Mouse (Mus musculus) right cerebral cortex, postnatal 25 days (tissue): ENCODE results near the gene Mark2.
A peak's percentile ranks its signal among the peaks of the same experiment; 100 is the strongest.

Experiments used
- DNase-seq: peaks from one replicate; pipeline ENCODE4 v3.0.0; 2022

Gene Mark2

DNA sequence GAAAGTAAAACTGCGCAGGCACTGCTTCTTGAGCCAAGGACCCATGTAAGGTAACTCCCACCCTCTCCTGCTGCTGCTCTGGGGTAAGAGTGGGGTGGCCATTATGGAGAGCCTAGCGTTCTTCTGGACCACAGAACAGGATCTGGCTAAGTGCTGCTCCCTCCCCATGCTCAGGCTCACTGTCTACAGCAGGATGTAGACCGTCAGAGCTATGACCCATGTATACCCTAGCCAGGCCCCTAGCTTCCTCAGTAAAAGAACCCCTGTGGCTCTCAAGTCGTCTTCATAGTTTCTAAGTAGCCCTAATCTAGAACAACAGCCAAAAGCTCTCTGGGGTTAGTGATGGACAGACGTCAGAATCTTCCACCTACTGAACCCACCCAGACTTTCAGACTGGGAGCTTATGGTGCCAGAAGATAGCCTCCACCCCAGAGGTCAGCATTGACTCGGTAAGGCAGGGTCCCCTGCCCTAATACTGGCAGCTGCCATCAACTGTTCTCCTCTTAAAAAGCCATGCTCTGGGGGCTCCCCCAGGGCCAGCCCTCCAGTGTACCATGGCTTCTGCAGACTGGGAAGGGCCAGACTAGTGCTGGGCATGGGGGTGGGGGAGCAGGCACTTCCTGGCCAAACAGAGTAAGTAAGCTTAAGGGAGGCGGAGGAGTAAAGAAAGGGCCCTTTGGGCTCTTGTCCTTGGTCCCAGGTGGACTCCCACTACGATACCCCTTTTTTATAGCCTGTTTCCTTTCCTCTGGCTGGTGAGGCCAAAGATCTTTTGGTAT, 47.4 kb downstream of the Mark2 start:
- no peak for DNase-seq

DNA sequence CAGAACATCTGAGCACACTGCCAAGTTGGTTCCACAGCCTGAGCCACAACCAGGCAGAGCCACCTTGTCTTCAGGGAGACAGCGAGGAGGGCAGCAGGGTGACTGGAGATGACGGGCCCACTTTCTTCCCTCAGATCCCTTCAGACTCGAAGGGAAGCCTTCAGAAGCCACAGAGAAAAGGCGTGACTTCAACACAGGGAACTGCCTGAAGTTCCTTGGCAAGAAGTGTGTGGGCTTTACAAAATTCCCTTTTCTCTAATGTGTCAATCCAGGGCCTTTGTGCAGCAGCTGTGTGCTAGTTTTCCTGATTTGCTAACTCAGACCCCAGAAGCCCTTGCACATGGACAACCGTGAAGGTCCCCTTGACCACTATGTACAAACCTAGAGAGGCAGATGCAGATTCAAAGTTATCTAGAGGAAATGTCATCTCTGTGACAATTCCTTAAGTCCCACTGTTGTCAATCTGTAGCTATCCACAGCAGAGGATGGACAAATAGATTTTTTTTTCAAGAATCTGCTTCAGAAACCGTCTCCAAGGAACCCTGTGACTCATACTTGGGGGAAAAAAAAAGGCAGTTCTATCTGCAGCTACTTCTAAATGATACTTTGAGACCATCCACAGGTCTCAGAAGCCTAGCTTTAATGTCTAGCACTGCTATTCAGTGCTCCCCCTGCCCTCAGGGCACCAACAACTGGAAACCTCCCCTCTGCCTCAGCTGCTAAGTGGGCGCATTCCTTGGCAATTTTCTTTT, 49.5 kb downstream of the Mark2 start:
- DNase-seq, result no peak

DNA sequence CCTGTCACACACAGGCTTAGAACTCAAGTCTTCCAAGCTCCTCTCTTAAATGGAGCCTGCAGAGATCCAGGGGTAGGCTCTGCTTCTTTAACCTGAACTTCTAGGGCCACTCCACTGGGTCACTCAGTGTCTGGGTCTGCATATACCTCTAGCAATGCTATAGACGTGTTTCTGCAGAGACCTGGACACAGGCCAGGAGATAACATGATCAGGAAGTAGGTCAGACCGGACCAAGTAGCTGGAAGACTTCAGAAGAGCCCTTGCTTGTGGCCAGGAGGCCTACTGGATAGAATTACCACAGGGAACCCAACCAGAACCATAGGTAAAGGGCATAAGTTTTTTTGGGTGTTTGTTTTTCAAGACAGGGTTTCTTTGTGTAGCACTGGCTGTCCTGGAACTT, 51.9 kb downstream of the Mark2 start:
- no peak for DNase-seq

DNA sequence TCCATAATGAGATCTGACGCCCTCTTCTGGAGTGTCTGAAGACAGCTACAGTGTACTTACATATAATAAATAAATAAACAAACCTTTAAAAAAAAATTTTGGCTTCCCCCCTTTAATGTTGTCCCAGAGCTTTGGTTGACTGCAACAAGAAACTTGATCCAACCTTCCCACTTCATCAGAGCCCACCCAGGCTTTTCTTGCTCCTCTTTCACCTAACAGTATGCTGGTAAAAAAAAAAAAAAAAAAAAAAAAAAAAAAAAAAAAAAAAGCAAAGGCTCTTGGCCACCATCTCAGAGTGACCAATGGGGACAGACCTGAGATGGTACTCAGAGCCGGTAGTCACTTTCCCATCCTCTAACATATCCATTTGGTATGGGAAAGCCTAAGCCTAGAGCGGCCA, 53.4 kb downstream of the Mark2 start:
- no peak for DNase-seq

DNA sequence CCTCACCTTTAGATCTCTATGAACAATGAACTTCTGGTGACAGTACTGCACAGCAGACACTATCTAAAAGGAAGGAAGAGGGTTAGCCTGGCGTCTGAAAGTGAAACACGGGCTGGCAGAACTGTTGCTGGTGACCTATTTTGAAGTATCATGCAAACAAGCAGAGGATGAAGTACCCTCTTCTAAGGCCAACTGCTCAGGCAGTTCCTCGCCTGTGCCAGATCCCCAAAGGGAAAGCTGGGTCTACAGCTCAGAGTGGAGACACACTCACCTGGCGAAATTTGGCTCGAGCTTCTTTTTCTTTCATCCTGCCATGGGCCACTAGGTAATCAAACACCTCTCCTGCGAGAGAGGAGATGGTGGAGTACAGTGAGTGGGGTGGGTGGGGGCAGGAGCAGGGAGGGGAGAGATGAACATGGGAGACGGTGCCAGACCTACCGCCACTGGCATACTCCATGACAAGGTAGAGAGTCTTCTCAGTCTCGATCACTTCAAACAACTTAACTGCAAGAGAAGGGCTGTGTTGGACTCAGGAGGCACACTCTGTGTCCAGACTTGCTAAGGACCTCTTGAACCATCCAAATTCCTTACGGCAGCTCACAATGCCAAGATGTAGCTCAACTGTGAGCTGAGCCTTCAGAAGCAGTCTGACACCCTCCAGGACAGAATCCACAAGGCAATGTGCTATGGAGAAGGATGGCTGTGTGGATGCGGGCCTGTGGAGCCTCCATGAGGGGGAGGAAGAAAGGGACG, 54.9 kb downstream of the Mark2 start:
- no peak for DNase-seq

DNA sequence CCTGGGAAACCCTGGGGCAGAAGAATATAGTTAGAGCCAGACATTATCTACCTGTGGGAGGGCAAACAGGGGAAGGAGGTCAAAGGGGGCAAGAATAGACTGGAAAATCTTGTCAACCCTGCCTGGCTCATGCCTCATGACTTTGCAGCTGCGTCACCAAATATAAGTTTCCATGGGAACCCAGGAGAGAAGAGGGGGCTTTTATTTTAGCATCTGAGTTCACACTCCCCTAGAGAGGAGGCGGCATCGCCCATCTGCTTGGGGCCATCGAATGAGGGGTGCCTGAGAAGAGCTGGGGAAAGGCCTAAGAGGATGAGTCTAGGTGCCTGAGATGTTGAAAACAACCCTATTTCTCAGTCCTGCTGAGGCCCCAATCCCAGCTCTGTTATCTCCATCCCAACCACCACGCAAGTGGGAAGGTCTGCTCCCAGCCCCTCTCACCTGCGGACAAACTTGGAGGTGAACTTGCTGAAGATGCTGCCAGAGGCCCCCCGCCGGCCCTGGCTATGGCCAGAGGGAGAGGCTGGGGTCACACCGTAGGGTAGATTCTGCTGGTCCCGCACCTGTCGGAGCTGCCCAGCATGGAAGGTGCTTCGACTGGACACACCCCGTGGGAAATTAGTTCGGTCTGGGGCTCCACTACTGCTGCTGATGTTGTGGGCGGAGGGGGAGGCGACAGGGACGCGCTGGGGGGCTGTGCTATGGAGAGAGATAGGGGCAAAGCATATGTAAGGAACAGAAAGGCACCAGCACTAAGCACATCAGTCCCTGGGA, 60.9 kb downstream of the Mark2 start:
- peak; percentile 83 for DNase-seq

DNA sequence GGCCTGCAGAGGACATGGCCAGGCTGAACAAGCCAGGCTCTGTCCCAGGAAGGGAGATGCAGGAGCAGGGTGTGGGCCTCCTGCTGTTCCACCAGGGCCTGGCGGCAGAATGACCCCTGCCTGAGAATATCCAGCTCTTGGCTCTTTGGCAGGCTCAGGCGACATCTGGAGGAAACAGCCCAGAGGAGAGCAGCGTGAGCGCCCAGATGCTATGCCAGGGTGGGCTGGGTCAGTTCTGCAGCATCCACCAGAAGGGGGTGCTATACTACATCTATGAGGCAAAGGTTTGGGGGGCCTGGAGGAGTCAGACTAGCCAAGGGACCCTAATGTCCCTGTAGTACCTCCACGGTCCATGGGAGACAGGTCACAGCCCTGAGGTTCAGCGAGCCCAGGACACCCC, 62.5 kb downstream of the Mark2 start:
- DNase-seq, result peak; percentile 23

DNA sequence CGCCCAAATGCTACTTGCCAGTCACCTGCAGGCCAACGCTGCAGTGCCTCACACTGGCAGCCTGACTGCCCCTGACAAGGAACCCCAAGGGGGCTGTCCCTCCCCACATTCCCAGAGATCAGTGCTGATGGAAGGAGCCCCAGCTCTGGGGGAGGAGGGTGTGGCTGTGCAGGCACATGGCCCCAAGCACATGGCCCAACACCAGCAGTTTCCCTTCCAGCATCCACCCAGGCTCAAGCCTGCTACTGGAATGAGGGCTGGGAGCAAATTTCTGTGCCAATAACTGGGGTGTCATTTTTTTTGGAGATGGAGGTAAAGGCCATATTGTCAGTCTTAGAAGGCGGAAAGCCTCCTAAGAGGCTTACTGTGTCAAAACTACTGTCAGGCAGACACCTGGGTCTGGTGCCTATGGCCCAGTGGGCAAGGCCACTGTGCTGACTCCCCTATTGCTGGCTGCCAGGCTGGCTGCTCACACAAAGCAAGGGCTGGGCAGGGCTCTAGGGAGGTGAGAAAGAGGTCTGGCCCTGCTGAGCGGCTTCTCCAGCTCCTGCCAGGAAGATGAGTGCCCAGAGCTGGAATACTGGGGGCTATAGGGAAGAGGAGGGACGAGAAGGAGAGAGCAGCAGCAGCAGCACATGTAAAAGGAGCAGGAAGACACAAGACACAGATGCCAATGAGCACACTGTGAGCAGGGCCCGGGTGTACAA, 63.3 kb downstream of the Mark2 start:
- DNase-seq, result peak; percentile 17

DNA sequence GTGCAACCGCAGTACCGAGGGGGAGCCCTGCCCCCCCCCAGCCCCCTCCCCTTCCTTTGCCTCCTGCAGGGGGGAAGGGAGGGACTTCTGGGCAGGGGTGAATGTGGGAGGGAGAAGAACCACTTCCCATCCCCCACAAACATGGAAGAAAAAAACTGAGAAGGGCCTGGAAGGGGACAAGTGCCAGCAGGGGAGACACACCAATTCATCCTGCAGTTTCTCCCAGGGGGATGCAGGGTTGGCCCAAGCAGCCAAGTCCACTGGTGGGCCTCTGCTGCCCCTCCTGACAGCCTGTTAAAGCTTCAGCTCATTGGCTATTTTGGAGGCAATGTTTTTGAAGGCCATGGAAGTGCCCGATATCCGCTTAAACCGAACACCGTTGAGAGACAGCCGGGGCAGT, 64.9 kb downstream of the Mark2 start:
- DNase-seq, result no peak

DNA sequence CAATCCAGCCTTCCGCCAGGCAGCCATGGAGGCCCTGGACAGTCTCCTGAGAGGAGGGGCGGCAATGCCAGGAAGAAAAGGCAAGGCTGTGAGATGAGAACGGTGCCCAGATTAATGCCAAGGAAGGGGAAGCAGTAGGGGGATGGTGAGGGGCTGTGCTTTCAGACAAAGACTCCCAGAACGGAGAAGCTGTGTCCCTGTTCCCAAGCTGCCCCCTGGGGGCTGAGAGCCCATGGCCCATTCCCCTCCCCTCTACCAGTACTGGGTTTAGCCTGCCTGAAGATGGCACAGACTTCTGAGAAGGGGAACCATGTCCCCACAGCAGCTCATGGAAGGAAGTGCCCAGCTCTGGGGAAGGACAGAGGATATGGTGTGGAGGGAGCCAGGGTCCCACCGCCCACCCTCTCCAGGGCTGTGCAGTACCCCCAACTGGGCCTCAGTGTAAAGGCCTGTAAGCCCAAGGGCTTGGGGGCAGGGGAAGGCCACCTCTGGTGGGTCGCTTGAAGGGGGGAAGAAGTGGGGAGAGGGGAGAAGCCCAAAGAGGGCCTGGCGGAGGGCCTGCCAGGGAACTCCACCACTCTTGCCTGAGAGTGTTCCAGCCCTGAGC, 65.5 kb downstream of the Mark2 start:
- no peak for DNase-seq

DNA sequence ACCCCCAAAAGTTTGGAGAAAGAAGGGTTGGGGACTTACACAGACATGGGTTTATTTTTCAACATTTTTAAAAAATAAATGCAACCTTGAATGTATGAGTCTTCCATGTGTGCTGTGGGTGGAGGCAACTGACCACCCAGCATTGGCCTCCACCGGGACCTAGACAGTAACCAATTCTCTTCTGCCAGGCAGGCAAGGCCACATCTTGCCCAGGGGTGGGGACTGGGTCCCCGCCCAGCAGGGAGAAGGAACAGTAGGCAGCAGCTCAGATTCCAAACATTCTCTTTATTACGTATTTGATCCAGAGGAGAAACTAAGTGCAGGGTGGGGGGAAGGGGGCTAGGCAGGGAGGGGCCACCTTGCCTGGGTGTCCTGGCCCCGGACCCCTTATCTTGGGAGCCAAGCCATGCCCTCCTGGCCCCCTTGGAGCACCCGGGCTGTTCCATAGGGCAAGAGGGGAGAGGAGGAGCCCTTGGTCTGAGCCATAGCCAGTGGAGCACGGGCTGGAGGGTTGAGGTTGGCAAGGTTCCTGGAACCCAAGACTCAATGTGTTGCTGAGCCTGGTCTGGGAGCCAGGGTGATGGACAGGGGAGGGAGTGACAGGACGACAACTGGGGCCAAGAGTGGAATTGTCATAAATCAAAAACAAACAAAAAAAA, 66.4 kb downstream of the Mark2 start:
- DNase-seq, result no peak

DNA sequence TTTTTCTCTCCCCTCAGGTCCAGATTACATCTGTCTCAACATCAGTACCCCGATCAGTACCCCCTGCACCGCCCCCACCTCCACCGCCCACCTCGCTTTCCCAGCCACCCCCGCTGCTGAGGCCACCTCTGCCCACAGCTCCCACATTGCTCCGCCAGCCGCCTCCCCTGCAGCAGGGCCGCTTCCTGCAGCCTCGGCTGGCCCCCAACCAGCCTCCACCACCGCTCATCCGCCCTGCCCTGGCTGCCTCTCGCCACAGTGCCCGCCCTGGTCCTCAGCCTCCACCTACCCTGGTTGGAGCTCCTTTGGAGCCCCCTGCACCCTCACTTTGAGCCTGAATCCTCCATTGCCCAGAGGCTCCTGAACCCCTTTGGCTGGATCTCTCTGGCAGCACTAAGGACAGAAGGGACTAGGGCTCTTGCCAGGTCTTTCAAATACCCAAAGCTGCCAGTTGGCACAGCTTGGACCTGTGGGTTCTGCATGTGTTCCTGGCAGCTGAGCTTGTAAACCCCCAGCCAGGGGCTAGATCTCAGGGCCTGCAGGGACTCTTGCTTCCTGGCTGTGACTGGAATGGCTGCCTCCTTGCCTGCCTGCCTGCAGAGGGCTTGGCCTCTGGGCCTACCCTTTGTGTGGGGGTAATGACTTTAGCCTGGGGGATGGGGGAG, 67.2 kb downstream of the Mark2 start:
- DNase-seq, result peak; percentile 36

DNA sequence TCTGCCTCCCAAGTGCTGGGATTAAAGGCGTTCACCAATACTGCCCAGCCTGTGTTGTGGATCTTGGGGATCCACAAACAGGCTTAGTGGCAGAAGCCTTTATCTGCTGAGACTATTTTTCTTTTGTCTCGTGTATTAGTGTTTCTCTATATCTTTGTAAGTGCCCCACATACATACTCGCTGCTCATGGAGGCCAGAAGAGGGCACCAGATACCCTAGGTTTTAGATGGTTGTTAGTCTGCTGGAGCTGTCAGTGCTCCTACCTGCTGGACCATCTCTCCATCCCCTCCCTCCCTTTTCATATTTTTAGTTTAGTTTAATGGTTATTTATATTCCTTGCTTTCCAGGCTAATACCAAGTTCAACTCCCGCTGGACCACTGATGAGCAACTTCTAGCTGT, 68.2 kb downstream of the Mark2 start:
- no peak for DNase-seq

DNA sequence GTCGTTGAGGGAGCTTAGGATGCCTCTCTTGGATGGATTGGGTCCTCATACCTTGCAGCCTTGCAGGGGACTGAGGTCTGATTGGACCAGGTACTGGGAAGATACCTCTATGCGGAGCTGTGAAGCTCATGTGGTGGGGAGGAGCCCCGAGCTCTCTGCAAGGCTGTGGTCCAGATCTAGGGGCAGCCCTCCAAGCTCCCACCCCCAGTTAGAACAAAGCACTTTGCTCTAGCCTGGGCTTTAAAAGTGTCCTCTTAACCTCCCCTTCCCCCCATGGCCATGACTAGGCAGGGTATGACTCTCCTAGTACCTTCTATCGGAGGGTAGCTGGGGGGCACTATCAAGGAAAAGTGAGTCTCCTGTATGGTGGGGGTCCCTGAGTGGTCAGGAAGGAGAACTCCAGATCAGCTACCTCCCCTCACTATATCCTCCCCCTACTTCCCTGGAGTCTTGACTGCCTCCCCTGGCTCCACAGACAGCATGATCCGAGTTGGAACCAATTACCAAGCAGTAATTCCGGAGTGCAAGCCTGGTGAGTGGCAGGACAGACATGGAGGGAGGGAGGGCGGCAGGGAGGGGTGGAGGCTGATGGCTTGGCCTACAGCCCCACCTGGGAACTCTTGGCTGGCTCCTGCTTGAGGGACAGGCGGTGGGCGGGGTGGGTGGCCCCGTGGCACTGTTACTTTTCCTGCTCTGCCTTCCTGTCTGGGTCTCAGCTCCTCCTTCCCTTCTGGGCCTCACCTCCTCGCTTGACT, 72.2 kb downstream of the Mark2 start:
- DNase-seq, result no peak

DNA sequence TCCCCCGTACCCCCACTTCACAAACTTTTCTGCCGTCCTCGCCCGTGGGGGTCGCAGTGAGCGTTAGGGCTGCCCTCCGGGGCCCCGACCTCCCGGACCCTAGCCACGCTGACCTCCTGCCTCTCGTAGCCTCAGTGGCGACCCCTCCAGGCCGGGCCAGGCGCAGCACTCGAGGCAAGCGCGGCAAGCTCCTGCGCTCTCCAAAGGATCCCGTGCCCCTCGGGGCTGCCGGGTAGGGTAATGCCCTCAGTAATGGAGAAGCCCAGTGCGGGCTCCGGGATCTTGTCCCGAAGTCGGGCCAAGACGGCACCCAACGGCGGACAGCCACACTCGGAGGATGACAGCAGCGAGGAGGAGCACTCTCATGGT, 73.0 kb downstream of the Mark2 start:
- DNase-seq, result peak; percentile 59

DNA sequence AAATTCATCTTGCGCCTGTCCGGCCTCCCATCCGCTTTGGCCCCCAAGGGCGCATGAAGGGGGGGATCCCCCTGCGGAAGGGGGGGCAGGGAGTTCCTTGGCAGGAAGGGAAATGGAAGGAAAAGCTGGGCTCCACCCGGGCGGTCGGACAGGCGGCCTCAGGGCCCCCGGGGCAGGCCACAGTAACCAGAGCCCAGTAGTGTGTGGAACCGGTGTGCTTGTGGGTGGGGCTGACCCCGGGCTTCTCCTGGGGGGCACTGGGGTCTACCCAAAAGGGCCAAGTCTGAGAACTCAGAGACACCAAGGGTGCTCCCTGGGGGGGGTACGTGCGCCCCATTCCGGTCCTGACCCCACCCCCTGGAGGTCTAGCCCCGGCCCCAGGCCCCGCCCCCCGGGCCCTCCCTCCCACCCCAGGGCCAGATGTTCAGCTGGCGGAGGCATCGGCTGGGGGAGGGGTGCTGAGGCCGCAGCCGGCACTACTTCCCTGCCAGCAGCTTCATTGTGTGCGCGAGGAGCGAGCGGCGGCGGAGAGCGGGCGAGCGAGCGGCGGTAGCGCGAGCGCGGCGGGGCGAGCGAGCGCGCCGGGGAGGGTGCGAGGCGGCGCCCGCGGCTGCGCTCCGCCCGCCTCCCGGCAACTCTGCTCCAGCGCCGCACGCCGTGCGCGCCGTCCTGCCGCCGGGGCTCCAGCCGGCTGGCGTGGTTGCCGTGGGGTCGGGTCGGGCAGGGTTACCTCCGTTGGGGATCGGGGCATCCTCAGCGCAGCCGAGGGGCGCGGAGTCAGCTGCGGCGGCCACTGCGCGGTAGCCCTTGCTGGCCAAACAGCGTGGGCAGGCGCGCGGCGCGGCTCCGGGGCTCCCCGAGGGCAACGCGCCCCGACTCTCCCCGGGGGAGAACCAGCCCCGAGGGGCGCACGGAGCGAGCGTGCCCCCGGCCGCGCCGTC, 73.6 kb downstream of the Mark2 start:
- peak; percentile 78 for DNase-seq

DNA sequence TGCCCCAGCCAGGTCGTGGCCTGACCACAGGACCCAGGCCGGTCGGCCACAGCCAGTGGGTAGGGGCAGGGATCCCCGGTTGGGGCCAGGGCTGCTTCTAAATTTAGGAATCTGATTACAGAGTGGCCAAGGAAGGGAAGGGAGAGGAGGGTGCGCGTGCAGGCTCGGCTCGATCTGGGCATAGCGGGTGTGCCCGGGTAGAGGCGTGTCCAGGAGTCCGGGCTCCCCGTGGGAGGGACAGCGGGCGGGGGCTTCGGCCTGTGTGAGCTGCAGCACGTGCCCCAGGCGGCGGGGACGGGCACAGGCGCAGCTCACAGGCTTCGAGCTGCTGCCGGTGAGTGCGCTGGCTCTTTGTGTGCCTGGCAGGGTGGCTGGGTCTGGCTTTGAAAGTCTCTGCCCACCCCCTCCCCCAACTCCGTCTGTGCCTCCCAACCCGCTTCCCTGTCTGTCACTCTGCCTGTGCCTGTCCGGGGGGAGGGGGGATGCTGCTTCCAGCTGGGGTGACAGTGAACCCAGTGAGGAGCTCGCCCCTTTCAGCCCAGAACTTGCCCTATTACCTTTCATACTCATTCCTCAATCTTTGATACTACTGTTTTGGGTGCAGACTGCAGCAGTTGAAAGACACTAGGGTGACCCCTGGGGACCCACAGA, 74.4 kb downstream of the Mark2 start, which contains the start of gene Rcor2:
Gene Rcor2 (plus strand): TSS at position 235 of the 651 bp plus-strand sequence.
- peak; percentile 61 for DNase-seq

DNA sequence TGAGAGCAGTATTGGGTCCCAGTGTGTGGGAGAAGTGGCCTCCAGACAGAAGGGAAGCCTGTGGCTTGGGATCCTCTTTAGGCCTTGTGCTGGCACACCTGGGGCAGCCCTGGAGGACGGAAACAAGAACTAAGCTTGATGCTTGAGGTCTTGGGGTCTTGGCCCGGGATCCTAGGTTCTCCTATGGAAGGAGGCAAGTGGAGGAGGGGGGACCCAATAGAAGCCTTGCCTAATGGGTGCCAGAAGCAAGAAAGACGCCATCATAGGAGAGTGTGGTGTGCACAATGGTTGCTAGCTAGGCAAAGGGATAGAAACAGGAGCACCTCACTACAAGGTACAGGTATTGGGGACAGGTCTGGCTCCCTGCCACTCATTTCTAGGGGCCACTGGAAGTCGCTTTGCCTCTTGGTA, 75.2 kb downstream of the Mark2 start:
- no peak for DNase-seq
